Mouse (Mus musculus) cerebral cortex, adult 2 months (tissue): ENCODE data around the gene Ccdc121.

Experiments
- WGBS: fragments of 180-500 bp; shearing (Covaris S2); methylation state at CpG from one replicate; pipeline ENCODE4 v1.1.7; 2018; 5-methylcytosine and 5-hydroxymethylcytosine counted together

Ccdc121 gene

GRCm38 (mm10) chr1:181511307-181511706 is at the start of gene Ccdc121:
Gene Ccdc121, minus strand, starts transcription at chr1:181511451.
- WGBS = 73% methylated on average over 4 of the region's 4 CpGs

DNA sequence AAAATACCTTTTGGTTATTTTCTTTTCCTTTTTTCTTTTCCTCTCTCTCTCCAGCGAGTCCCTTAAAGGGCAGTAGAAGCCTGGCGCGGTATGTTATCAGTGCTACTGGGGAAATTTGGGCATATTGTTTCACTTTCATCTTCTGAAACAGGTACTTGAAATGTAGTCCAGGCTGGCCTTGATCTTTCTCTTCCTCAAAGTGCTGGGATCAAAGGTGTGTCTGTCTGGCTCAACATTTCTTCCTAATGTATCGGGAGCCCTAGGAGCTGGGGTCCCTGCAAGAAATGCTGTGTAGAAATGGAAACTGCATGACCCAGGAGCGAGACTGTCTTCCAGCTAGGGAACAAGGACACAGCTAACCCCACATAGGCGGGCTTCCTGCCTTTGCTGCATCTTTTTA is 49.1 kb upstream of the Ccdc121 start:
- 86% methylated on average over 6 of the region's 6 CpGs for WGBS

DNA sequence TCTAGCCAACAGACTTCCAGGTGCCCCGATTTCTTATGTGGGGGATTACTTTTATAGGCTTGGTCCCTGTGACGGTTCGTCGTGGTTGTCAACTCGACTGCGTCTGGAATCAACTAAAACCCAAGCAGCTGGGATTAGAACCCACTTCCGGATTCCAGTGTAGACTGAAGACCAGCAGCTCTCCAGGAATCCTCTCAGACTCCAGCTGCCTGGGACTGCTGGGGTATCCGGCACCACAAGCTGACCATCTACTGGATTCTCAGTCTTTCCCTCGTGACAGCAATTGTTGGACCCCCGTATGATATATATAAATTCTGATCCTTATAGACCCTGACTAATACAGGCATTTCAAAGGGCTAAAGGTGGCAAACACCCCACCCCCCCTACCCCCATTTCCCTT is 48.4 kb upstream of the Ccdc121 start:
- WGBS = 89% methylated on average over 10 of the region's 10 CpGs

- 82% methylated on average over 5 of the region's 5 CpGs for WGBS
These were observed 44.2 kb upstream of the Ccdc121 start for GRCm38 (mm10) chr1:181555475-181555874.

- WGBS = 40% methylated on average over 10 of the region's 10 CpGs
These were observed 41.5 kb upstream of the Ccdc121 start for GRCm38 (mm10) chr1:181552533-181553410.

GRCm38 (mm10) chr1:181550826-181551225 is 39.6 kb upstream of the Ccdc121 start:
- WGBS = 80% methylated on average over 5 of the region's 5 CpGs

DNA sequence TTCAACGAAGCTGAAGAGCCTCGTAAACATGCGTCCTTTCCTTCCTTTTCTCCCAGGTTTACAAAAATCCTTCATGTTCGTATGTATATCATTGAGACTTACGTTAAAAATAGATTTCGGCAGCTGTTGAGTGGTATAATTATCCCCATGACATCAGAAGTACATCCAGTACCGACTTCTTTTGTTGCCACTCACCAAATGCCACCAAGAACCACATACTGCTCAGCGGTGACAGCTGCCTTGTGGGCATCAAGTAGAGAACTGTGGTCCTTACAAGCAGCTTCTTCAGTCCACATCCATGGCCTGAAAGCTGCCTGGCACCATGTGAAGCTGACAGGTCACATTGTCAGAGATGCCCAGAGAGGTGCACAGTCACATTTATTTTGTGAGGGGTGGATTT is 38.7 kb upstream of the Ccdc121 start:
- WGBS = 53% methylated on average over 8 of the region's 8 CpGs

GRCm38 (mm10) chr1:181545044-181545772 is 34.0 kb upstream of the Ccdc121 start:
- WGBS = 24% methylated on average over 23 of the region's 23 CpGs

DNA sequence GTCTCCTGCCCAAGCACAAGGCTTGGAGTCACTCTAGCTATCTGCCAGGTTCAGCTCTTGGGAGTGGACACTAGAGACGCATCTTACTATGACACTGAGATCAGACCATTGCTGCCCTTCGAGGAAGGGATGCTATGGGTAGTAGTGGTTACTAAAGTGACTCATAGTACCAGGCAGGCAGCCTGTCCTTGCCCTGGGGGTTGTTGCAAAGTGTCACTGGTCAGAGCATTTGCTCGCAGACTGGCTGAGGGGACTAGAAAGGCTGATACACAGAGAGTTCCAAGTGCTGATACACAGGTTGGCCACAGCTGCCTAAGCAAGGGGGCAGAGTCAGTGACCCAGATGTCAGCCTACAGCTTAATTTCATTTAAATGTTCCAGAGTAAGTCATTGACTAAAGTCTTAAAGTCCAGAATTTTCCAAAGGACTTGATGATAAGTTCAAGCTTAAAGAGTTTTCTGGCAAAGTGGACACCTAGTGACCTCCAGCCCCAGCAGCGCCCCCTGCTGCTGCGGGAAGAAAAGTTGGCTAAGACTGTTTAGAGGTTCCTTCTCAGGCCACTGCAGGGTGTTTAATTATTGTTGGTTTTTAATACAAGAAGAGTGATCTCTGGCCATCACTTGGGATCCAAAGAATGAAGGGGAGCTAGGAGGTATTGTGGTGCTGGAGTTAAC is 32.6 kb upstream of the Ccdc121 start:
- 81% methylated on average over 5 of the region's 5 CpGs for WGBS

DNA sequence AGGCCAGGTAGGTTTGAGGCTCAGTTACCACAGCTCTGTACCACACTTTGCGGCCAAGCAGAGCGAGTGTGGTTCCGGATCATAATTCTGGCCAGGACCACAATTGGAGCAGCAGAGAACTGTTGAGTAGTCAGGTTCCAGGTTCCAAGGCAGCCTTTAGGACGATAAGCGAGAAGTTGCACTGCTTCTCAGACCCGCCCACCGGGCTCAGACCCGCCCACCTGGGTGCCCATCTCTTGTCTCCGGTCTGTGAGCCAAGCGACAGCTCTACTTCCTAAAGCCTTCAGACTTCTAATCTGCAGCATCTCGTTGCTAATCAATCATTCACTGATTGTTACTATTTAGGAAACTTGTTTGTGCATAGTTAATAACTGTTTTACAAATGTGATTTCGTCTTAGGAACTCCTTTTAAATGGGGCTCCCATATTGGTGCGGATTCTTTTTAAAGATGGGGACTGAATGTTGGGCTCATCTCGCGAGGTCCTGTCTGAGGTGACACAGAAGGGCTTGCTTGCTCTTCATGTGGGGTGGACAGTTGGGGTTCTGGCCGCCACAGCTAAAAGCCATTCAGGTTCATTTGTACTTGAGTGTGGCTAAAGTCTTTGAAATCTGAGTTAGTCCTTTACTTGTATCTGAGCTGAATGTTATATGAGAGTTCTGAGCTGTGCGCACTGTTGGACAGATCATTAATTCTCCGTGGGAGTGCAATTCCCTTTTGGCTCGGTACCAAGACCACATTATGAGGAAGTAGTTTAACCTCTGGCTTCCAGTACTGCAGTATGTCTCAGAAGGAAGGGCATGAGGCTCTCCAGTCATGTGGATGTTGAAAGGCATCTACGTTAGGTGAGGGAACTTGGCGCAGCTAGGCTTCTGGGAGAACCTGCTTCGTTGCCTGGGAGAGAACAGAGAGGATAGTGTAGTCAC is 28.9 kb upstream of the Ccdc121 start:
- WGBS = 74% methylated on average over 22 of the region's 22 CpGs

DNA sequence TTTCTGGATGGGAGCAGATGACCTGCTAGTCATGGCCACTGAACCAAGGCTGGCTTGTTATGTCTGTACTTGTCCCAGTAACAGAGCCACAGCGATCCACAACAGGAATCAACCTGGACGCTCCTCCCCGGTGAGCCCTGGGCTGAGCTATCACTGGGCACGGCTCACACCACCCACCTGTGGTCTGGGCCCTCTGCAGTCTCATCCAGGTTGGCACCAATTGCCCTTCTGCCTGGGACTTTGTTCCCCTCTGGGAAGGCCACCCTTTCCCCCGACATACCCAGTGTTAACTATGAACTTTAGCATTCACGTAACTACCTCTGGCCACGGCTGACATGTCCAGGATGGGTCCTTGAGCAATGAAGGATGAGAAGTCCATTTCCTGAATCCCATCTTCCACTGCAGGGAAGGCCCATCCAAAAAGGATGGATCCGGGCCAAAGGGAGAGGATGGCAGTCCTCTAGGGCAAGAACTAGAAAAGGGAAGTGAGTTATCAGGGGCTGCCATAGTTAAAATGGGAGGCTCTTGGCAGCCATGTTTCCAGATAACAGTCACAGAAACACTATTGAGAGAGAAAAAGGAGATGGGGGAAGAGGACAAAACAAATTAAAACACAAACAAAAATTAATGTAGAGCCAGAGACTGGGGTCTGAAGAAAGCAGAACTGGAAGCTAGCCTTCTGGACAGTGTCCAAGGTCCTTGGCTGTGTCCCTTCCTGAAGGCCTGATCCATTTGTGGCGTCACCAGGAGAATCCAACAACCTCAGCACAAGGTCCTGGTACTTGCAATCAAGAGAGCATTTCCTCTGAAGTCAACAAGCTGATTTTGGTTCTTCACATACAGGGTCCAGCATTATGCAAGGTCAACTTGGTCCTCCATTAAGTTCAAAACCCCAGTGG is 26.6 kb upstream of the Ccdc121 start:
- WGBS = 90% methylated on average over 9 of the region's 9 CpGs

- 28% methylated on average over 10 of the region's 10 CpGs for WGBS
These were observed 24.1 kb upstream of the Ccdc121 start for GRCm38 (mm10) chr1:181535165-181535873.

DNA sequence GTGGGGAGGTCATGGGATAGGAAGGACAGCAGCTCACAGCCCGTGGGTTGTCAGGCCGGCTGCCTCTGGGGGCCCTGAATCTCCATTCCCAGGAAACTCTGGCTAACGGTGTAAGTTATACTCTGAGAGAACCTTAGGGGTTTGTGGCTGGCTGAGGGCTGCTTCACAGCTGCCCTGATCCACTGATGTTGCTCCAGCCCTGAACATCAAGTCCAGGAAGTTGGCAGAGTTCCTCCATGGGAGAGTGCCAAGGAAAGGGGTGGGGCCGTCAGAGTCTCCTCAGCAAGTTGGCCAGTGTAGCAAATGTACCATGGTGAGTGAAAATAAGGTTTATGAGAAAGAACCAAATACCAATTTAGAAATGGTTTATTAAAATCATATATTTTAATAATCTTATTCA is 18.1 kb upstream of the Ccdc121 start:
- 48% methylated on average over 4 of the region's 4 CpGs for whole genome bisulfite sequencing

GRCm38 (mm10) chr1:181525996-181526395 is 14.7 kb upstream of the Ccdc121 start:
- 78% methylated on average over 5 of the region's 5 CpGs for WGBS

DNA sequence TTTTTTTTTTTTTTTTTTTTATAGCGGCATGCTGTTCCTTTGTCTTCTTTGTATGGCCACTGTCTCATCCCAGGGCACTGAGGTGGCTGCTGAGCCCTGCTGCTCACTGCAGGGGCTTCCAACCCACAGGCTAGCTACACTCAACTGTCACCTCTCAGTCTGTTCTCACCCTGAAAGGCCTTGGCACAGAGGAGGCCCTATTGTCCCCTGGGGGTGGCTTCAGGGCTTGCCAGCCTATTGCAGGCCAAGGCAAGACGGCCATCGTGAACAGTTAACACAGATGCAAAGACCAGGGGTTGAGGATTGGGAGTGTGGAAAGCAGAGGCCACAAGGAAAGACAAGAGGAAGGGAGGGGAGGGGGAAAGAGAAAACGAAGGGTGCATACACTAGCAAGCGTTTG is 12.6 kb upstream of the Ccdc121 start:
- WGBS = 85% methylated on average over 5 of the region's 5 CpGs

DNA sequence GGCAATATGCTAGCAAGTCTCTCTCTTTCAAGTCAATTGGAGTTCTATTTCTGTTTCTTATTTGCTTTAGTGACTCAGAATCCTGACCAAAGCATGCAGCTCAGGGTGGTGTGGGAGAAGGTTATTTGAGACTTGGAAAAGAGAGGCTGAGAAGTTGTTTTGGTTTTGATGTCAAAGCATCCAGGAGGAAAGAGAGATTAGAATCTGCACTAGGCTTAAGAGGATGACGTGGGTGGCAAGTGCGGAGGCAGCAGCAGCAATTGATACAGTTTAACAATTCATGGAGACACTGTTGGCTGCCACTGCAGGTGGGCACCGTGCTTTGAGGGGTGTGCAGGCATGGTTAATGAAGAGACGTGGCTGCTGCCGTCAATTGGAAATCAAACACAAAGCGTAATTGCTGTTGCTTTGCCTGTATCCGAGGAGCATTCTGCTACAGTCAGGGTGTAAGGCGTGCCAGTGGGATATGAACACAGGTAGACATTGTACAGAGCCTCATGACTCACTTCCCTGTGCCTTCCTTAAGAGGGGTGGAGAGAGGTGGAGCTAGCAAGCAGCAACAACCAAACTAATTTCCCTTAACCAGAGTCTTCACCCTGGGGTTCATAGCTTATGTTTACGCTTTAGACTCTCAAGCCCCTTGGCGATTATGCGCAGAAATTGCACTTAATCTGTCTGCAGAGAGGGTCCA is 10.3 kb upstream of the Ccdc121 start:
- WGBS = 49% methylated on average over 11 of the region's 11 CpGs

- WGBS = 84% methylated on average over 4 of the region's 4 CpGs
These were observed 7.9 kb upstream of the Ccdc121 start for GRCm38 (mm10) chr1:181519137-181519536.

DNA sequence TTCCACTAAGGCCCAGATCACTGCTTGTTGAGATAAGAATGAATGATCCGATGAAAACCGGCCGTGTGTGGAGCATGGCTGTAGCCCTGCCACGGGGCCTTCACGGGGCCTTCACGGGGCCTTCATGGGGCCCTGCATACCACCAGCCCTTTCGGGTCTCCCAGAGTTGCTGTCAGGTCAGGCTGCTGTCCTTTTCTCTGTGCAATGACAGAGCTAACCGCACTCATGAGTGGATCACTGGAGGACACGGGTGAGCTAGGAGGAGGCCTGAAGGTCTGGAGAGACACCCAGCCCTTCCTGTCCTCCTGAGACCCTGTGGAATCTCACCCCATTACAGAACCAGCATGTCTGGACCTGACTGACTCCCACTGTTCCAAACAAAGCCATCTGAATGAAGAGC is 6.8 kb upstream of the Ccdc121 start:
- WGBS = 96% methylated on average over 9 of the region's 9 CpGs
